Mouse (Mus musculus): ENCODE results near the gene Ndc1.
A peak's percentile ranks its signal among the peaks of the same experiment; 100 is the strongest.

The Ndc1 gene

DNA sequence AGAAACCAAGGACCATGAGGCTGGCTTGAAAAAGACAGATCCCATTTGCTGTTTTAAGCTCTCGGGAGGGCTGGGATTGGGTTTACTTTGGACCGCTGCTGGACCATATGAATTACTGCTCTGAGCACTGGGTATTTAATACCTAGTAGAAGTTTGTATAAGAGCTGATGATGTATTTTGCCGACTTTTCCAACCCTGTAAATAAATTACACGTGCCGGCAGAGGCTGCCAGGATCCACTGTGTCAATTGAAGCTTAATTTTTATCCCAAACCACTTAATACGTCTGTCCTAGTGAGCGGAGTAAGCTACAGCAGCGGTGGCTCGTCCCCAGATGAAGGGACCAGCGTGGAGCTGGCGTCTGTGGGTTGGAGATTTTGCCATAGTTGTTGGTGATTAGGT is 74.7 kb downstream of the Ndc1 start:
- DNase-seq (ENCODE audit: low spot score in 2 of 2) = no peak

DNA sequence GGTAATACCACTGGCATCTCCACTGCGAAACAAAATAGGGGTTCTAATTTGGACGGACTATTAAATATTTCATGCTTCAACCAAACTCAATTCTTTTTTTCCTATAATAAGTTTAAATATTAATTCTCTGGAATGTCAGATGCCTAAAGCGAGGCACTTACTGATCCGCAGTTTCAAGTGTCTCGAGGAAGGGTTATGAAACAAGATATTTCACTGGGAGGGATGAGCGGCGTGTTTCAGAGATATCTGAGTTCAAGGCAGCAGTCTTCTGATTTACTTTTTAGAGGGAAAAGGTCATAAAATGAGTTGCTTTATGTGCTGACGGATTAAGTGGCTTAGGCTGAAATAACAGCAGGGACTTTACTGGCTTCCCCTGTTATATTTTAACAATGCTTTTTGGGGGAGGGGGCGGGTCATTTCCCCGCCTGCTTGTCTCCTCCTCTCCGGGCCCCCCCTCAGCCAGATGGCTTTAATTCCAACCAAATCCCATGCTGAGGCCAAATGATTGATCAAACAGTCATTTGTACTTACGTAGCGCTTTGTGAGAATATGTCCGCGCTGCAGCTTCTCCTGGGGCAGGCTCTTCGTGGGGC is 75.4 kb downstream of the Ndc1 start:
- DNase-seq (ENCODE audit: low spot score in 2 of 2) = no peak

DNA sequence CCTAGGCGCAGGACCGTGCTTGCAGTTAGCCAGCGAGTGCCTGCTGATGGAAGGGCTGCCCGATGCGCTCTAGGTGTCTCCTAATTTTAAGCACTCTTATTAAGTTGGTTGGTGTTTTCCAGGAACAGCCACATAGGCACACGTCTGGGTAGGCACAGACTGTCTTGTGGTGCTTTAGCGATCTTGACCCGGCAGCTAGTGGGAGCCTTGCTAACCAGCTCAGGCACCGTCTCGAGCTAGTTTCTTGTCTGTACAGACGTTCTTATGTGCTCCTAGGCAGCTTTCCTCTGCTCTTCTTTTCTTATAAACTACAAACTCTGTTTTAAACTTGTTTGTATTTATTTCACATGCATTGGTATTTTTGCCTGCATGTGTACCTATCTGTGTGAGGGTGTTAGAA is 76.0 kb downstream of the Ndc1 start:
- DNase-seq (ENCODE audit: low spot score in 2 of 2) = no peak

DNA sequence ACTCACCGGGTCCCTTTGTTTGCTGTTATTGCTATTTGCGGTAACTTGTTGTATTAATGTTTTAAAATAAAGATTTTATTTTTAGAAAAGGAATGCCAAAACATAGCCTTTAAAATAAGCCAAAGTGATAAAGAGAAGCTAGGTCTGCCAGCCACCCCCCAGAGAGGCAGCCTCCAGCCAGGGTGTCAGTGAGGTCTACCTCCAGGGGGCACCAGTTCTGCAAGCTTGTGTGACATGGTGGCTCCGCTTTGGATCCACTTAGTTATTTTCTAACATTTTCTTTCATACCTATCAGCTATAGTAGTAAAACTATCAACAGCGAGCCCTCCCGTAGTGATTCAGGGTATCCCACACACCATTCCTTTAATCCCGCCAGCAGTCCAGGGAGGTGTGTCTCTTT is 80.9 kb downstream of the Ndc1 start:
- DNase-seq (ENCODE audit: low spot score in 2 of 2) = no peak

DNA sequence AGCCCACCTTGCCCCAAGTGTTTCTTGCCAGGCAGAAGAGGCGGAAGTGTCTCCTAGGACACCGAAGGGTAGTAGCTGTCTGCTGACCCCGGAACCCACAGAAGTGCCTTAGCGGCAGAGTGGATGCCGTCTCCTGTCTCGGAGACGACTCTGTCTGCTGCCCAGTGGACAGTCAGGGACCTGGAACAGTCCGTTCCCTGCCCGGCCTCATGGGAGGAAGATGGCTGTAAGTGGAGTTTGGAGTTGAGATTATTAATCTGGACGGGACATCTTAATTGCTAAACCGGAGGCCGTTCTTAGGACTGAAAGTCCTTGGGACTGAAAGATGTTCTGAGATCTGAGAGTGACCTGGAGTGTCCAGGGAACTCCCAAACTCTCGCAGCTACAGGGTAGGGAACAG is 81.9 kb downstream of the Ndc1 start:
- DNase-seq (ENCODE audit: low spot score in 2 of 2) = no peak

DNA sequence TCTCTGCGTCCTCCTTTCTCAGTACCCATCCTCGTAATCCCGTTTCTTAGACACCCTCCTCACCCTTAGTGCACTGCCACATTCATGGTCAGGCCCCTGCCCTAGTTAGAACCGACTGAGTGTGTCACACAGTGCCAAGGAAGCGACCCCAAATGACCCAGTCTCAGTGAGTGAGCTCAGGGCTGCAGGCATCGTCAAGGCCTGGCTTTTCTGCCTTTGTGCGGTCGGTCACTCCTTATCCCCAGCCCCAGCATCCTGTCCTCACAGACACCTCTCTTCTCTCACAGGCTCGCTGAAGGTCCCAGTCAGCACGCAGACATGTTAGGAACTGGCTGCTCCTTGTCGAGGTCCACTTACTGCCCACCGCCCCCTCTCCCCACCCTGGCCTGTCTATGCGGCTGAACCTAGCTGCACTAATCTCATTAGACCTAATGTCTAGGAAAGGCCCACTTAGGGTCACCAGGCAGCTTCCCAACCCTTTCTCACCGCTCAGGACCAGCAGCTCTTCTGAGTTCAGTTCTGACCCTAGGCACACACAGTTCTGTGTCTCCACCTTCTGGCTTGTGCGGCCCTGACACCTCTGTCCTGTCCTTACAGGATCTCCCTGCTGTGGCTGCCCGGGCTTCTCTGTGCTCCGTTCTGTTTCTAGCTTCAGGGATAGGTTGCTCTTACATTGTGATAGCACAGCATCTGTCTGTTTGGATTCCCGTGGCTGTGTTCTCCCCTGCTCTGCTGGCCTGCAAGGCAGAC is 84.9 kb downstream of the Ndc1 start:
- no peak for DNase-seq (ENCODE audit: low spot score in 2 of 2)

DNA sequence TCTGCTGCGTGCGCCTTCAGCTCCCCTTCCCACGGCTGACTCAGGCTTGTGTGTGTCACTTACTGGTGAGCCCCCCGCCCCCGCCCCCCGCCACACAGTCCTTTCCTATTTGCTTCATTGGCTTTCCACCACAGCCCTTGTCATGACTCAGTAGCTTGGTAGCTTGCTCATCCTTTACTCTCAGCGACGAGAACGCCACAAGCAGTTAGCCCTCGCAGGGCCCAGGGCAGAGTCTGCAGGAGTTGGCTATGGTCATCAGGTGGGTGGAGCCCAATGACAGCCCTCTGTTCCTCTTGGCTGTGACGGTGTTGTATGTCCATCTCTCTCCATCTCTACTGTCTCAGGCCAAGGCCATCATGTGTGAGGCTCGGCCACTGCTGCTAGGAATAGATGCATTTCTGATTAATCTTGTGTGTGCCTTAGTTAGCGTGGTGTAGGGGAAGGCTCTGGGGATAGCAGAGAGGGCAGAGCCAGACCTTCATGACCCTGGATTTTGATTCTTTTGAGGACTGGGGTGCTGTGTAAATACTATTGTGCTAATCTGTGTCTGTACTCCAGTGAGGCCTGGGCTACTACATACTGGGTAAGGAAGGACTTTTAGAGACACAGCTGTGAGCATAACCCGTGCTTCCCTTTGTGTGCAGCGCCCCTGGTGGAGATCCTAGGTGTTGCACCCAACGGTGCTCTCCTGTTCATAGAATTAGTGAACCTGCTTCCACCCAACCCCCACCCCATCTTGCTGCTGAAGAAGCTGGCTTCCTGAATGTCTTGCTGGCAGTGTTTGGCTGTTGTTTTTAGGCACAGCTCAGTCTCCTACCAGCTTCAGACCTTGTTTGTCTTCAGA is 85.8 kb downstream of the Ndc1 start:
- peak; percentile 16 to 85 for DNase-seq (ENCODE audit: low spot score in 2 of 2)

DNA sequence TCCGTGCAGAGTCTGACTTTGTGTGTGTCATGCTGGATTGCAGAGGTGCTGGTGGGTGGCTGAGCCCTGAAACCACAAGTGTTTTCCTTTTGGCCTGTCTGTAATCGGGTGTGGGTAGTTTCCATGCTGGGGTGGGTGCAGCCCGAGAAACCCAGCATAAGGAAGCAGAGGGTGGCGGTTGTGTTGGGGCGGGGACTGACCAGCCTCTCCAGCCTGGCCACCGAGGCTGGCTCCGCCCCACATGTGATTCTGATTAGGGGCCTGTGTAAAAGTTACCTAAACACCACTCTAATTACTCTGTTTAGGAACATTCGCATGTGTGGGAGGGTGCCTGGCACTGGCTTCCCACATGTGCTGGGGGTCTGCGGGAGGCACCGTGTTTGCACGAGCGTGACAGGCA is 90.0 kb downstream of the Ndc1 start:
- DNase-seq (ENCODE audit: low spot score in 2 of 2) = no peak

DNA sequence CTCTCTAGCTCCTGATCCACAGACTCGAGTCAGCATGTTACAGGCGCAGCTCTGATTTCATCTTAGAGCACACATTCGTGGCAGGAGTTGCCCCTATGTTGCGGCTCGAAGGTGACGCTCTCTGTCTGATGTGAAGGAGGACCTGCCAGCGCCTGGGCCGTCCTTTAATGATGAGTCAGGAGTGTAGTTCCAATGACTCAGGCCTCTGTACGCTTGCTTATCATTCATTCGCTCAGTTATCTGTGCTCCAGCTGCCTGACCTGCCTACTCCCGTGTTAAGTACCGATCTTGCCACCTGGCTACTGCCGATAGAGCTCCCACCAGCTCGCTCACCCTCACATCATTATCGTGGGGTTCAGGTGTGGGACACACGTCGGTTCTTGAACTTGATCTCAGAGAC is 91.3 kb downstream of the Ndc1 start:
- DNase-seq (ENCODE audit: low spot score in 2 of 2) = no peak

DNA sequence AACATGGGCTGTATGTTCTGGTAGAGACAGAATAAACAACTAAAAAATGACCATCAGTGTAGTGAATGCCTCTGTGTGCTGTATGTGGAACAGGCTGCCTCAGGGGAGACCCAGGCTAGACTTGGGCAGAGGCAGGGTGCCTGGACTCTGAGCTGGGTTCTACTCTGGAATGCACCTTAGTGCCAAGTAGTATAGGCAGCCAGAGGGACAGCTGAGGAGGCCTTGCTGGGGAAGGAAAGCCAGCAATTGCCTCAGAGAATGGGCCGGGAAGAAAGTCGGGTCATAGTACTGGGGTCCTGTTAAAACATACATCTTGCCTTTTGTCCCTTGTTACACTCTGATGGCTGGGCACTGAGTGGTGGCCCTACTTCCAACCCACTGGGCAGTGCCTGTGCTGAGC is 91.9 kb downstream of the Ndc1 start:
- DNase-seq (ENCODE audit: low spot score in 2 of 2) = no peak

DNA sequence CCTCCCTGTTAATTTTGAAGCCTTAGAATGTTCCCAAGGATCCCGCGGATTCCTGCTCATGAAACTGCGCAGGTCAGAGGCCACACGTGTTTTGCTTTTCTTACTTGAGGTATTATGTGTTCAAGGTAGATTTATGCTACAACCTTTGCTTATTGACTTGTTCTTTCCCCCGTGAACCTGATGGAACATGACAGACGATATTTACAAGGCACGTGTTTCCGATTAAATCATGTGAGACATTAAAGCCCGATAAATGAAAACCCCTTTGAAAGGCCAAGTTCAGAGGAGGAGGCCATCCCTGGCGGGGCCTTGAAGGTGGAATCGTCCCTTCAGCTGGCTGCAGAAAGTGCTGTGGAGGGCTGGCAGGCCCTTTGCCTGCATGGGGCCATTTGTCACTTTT is 92.9 kb downstream of the Ndc1 start:
- DNase-seq (ENCODE audit: low spot score in 2 of 2) = no peak
